Mouse (Mus musculus): ENCODE measurements around the gene Psmb4. TPM values are rescaled to one million over a fixed set of nuclear protein-coding genes. Genes with fewer than 3 reads are reported as not detected.
A peak's percentile ranks its signal among the peaks of the same experiment; 100 is the strongest.

Psmb4 gene
- polyA plus RNA-seq, 1 experiment from 2014 or later: 214 TPM

DNA sequence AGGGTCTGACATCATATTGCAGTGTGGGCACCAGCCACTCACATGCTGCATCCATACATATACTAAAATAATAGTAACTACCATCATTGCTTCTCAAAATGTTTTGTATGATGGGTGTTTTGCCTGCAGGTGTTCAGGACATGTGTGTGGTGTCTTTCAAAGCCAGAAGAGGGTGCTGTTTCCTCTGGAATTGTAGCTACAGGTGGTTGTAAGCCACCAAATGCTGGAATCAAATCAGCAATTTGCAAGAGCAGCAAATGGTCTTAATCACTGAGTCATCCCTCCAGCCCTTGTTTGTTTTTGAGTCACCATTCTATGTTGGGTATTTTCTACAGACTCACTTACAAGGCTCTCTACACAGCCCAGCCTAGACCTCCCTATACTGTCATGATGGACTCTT lies 1.8 kb upstream of the Psmb4 start:
- ATAC-seq: no peak
- Histone ChIP-seq H3K4me2 (no peak overlapping the region), H3K4me1 (peaks cover 25% of the 10 kb centered on the region), H3K9me3 (replicated peaks) (no peaks in the 10 kb centered on the region), H3K9ac (no peak overlapping the region), H3K4me3 (no peak overlapping the region), H3K36me3 (peaks cover 21% of the 10 kb centered on the region), H3K27me3 (replicated peaks) (no peaks in the 10 kb centered on the region), H3K27ac (no peak overlapping the region)

DNA sequence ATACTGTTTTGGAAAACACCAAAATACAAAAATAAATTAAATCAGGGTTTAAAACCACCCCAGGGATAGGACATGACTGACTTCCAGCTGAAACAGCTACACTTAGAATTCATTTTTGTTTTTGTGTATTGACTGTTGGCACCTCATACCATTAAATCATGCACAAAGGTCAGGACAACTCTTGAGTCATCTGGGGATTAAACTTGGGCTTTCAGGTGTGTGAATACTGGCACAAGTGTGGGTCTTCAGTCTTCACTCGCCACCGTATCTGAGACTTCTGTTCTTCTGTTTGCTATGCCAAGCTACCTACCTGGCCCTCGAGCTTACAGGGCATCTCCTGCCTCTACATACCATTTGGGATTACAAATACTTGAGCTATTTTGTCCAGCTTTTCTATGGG lies 4.2 kb downstream of the Psmb4 start:
- H3K27ac ChIP-seq: no peak overlapping the region
- no peaks in the 10 kb centered on the region for H3K9me3 ChIP-seq (replicated peaks)
- no peak overlapping the region for H3K4me2 ChIP-seq
- no peak overlapping the region for H3K4me3 ChIP-seq
- ATAC-seq: no peak
- no peaks in the 10 kb centered on the region for H3K27me3 ChIP-seq (replicated peaks)
- no peak overlapping the region for H3K9ac ChIP-seq
- 85% methylated on average over 3 of the region's 3 CpGs for WGBS (ENCODE audit: insufficient replicate concordance)
- peaks cover 82% of the 10 kb centered on the region for H3K36me3 ChIP-seq
- H3K4me1 ChIP-seq: peaks cover 25% of the 10 kb centered on the region

DNA sequence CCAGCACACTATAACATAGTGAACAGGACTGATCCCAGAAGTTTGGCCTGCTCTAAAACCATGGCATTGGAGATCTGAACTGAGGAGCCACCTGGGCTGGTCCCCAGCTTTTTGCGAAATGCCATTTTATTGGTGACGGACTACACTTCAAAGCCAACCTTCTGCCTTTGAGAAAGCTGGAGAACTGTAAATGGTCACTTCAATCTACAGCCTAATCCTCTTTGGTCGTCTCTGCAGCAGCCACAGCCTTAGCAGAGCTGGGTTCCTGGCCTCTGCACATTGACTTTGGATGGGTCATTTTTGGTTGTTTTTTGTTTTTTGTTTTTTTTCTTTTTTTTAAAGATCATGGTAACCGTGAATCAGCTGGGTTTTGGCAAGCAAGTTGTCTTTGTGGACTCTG lies 4.9 kb downstream of the Psmb4 start:
- no peaks in the 10 kb centered on the region for H3K27me3 ChIP-seq (replicated peaks)
- H3K9me3 ChIP-seq (replicated peaks): no peaks in the 10 kb centered on the region
- ATAC-seq: no peak
- no peak overlapping the region for H3K4me3 ChIP-seq
- H3K4me2 ChIP-seq: no peak overlapping the region
- peaks cover 89% of the 10 kb centered on the region for H3K36me3 ChIP-seq
- no peak overlapping the region for H3K9ac ChIP-seq
- no peak overlapping the region for H3K27ac ChIP-seq
- peaks cover 18% of the 10 kb centered on the region for H3K4me1 ChIP-seq
- WGBS (ENCODE audit: insufficient replicate concordance): 76% methylated on average over 4 of the region's 4 CpGs

DNA sequence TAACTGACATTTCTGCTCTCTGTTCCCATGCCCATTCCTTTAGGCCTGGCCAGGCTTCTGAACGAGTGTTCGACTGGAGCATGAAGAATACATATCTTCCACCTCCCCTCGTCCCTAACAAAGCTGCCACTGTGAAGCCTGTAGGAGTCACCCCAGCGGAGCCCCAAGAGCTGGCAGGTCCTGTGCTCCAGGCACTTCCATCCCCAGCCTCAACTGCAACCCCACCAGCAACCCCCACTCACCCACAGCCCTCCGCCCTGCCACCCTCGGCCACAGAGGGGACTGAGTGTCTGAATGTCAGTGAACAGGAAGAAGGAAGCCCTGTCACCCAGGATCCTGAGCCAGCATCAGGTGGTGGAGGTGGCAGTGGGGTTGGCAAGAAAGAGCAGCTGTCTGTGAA lies 8.1 kb downstream of the Psmb4 start:
- ATAC-seq: no peak
- H3K9ac ChIP-seq: no peak overlapping the region
- H3K27ac ChIP-seq: no peak overlapping the region
- H3K4me3 ChIP-seq: no peak overlapping the region
- H3K4me1 ChIP-seq: no peaks in the 10 kb centered on the region
- H3K4me2 ChIP-seq: no peak overlapping the region
- H3K9me3 ChIP-seq (replicated peaks): no peaks in the 10 kb centered on the region
- 89% methylated on average over 6 of the region's 6 CpGs for WGBS (ENCODE audit: insufficient replicate concordance)
- H3K36me3 ChIP-seq: peaks cover 100% of the 10 kb centered on the region
- no peaks in the 10 kb centered on the region for H3K27me3 ChIP-seq (replicated peaks)

DNA sequence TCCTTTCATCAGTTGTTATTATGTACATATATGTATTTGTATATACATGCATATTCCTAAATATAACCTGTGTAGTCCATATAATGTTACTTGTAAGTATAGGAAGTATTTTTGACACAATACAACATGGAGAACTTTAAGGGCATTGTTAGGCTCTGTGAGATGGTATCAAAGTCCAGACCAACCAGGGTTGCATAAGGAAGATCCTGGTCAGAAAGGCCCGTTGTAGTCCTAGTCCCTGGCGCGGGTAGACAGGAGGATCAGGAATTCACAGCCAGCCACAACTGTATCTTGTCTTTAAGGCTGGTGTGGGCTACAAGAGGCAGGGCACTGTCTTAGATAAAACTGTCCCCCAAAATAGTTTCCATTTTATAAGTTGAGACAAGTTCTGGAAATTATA lies 17.8 kb downstream of the Psmb4 start:
- 77% methylated on average over 3 of the region's 3 CpGs for WGBS (ENCODE audit: insufficient replicate concordance)
- no peak overlapping the region for H3K9ac ChIP-seq
- no peak for ATAC-seq

DNA sequence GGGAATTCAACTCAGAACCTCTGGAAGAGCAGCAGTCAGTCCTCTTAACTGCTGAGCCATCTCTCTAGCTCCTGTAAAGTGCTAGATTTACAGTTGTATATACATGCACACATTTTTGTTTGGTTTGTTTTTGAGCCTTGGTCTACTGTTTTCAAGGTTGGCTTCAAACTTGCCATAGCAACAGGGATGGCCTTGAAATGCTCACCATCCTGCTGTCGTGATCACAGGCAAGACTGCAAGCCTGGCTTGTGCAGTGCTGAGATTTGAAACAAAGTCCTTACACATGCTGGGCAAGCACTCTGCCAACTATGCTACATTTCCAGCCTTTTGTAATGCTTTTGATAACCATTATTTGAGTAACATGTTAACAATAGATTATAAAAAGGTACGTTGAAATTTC lies 27.3 kb downstream of the Psmb4 start:
- Histone ChIP-seq H3K4me1 (no peaks in the 10 kb centered on the region), H3K27me3 (replicated peaks) (no peaks in the 10 kb centered on the region), H3K9ac (no peak overlapping the region), H3K9me3 (replicated peaks) (no peaks in the 10 kb centered on the region), H3K4me2 (no peak overlapping the region), H3K36me3 (peaks cover 76% of the 10 kb centered on the region), H3K27ac (no peak overlapping the region), H3K4me3 (no peak overlapping the region)
- 75% methylated on average over 2 of the region's 2 CpGs for WGBS (ENCODE audit: insufficient replicate concordance)
- ATAC-seq: no peak

More for the DNA sequence above, 17.8 kb downstream of the Psmb4 start:
- Histone ChIP-seq H3K27ac (no peak overlapping the region), H3K4me1 (no peaks in the 10 kb centered on the region), H3K27me3 (replicated peaks) (no peaks in the 10 kb centered on the region), H3K36me3 (peaks cover 86% of the 10 kb centered on the region), H3K4me2 (no peak overlapping the region), H3K4me3 (no peak overlapping the region), H3K9me3 (replicated peaks) (no peaks in the 10 kb centered on the region)

DNA sequence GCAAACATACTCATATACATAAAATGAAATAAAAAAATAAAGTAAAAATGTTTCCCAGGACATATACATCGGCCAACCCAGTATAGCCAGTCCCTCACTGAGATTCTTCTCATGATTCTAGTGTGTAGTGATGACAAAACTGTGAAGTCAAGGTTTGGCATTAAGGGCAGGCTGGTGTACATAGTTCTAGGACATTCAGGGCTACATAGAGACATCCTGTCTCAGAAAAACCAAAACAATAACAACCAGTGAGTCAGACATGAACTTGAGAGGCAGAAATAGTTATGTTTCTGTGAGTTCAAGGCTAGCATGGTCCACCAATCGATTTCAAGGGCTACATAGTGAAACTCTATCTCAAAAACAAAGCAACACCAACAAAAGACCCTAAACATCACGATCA lies 34.5 kb downstream of the Psmb4 start:
- Histone ChIP-seq H3K27ac (no peak overlapping the region), H3K4me2 (no peak overlapping the region), H3K27me3 (replicated peaks) (no peaks in the 10 kb centered on the region), H3K4me1 (peaks cover 31% of the 10 kb centered on the region), H3K36me3 (peaks cover 32% of the 10 kb centered on the region), H3K9ac (no peak overlapping the region), H3K9me3 (replicated peaks) (no peaks in the 10 kb centered on the region), H3K4me3 (no peak overlapping the region)
- WGBS (ENCODE audit: insufficient replicate concordance): 72% methylated on average over 3 of the region's 3 CpGs
- no peak for ATAC-seq

DNA sequence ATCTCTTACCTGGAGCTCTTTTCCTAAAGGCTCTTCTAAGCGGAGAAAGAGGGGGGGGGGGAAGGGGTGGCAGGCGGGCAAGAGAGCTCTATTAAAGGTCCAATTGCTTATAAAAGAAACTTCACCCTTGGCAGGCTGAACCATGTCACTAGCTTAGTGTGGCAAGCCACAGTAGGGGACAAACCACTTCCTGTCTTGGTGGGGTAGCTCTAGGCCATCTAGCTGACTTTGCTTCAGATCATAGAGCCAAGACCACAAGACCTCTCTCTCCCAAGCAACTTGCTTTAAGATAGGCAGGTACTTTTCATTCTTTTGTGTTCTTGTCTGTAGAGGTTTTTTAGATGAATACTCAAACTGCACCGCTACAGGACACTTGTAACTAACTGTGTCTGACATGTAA lies 35.0 kb downstream of the Psmb4 start:
- WGBS (ENCODE audit: insufficient replicate concordance): 50% methylated on average over 2 of the region's 3 CpGs
- no peak overlapping the region for H3K4me2 ChIP-seq
- peaks cover 29% of the 10 kb centered on the region for H3K36me3 ChIP-seq
- H3K4me1 ChIP-seq: peaks cover 35% of the 10 kb centered on the region
- no peak overlapping the region for H3K4me3 ChIP-seq
- H3K27ac ChIP-seq: no peak overlapping the region
- no peaks in the 10 kb centered on the region for H3K9me3 ChIP-seq (replicated peaks)
- H3K27me3 ChIP-seq (replicated peaks): no peaks in the 10 kb centered on the region
- no peak overlapping the region for H3K9ac ChIP-seq
- no peak for ATAC-seq

DNA sequence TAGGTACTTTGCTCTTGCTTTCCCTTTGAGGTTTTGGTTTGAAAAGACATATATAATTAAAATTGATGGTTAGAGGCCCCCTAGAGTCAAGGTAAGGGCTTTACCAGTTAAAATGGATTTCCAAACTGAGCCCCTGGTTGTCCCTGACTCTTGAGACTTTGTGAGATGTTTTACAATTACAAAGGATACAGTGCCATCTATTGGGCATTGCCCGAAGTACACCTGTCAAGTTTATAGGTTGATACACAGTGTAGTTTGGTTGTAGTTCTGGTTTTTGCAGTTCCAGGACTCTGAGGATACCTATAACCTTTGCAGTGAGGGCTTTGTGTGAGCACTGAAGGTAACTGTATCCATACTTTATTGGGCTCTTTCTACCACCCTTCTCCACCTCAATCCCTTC lies 37.4 kb downstream of the Psmb4 start:
- H3K9ac ChIP-seq: no peak overlapping the region
- no peak for ATAC-seq
- WGBS (ENCODE audit: insufficient replicate concordance): 7% methylated on average over 1 of the region's 1 CpGs

DNA sequence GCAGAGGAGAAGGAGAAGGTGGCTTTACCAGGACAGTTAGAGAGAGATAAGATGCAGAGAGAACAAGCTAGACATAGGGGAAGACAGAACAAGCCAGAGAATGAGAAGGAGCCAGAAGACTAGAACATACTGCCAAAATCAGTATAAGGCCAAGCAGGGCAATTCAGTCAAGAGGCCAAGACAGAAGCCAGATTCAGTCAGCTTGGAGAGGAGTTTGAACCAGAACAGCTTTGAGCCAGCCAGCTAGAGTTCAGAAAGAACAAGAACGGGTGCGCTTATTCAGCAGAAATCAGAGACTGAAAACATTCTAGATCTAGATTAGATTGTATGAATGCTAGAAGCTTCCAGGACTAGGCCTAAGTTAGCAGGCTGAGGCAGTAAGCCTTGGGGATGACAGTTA lies 39.4 kb downstream of the Psmb4 start:
- Histone ChIP-seq H3K36me3 (no peaks in the 10 kb centered on the region), H3K27me3 (replicated peaks) (no peaks in the 10 kb centered on the region), H3K27ac (no peak overlapping the region), H3K4me3 (no peak overlapping the region), H3K4me2 (no peak overlapping the region), H3K9me3 (replicated peaks) (no peaks in the 10 kb centered on the region), H3K4me1 (peaks cover 50% of the 10 kb centered on the region), H3K9ac (no peak overlapping the region)
- ATAC-seq: no peak
- 79% methylated on average over 2 of the region's 2 CpGs for WGBS (ENCODE audit: insufficient replicate concordance)

More for the DNA sequence above, 37.4 kb downstream of the Psmb4 start:
- H3K27me3 ChIP-seq (replicated peaks): no peaks in the 10 kb centered on the region
- H3K4me1 ChIP-seq: peaks cover 44% of the 10 kb centered on the region
- H3K9me3 ChIP-seq (replicated peaks): no peaks in the 10 kb centered on the region
- H3K36me3 ChIP-seq: peaks cover 10% of the 10 kb centered on the region
- no peak overlapping the region for H3K4me3 ChIP-seq
- no peak overlapping the region for H3K27ac ChIP-seq
- H3K4me2 ChIP-seq: no peak overlapping the region

DNA sequence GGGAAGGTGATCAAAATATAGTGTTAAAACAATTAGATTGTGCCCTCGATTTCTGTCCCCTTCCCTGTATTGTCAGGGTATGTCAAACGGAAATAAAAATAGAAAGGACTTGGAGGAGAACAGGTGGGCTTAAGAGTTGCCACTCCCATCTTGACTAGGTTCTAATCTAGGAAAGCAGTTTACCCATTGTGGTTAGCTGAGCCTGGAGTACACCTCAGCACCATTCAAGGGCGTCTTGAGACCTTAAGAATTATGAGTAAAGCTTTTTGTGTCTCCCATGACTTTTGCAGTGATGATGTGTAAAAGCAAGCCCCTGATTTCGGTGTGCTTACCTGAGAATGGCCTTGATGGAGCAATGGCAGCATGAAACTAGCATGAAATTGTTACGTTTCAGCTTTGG lies 47.7 kb downstream of the Psmb4 start:
- no peak for ATAC-seq
- H3K27me3 ChIP-seq (replicated peaks): no peaks in the 10 kb centered on the region
- WGBS (ENCODE audit: insufficient replicate concordance): 53% methylated on average over 5 of the region's 5 CpGs
- H3K4me3 ChIP-seq: peak overlapping the region; percentile 86; the same call in 1 of the 2 replicates
- peak overlapping the region; percentile 90 for H3K4me2 ChIP-seq
- no peaks in the 10 kb centered on the region for H3K9me3 ChIP-seq (replicated peaks)
- no peak overlapping the region for H3K9ac ChIP-seq
- H3K27ac ChIP-seq: no peak overlapping the region
- no peaks in the 10 kb centered on the region for H3K36me3 ChIP-seq
- H3K4me1 ChIP-seq: peaks cover 35% of the 10 kb centered on the region

DNA sequence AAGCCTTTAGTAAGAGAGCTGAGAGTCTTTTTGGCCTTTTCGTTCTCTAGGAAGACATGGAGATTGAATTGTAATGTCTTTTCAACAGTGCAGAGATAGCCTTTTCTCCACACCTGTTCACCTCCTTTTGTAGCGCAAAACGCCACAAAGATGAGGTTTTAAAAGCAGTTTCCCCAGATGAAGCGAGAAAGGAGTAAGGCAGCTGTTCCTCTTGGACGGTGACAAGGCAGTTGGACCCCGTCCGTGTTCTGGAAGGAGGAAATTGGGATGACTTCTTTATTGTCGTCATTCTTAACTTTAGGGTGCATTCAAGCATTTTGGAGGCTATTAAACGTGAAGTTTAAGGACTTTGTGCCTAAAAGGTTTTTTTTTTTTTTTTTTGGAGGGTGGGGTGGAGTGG lies 48.1 kb downstream of the Psmb4 start:
- ATAC-seq: no peak
- Histone ChIP-seq H3K4me2 (peak overlapping the region; percentile 90), H3K4me3 (peak overlapping the region; percentile 86), H3K9me3 (replicated peaks) (no peaks in the 10 kb centered on the region), H3K27me3 (replicated peaks) (no peaks in the 10 kb centered on the region), H3K4me1 (peaks cover 31% of the 10 kb centered on the region), H3K9ac (peak overlapping the region; percentile 89), H3K36me3 (no peaks in the 10 kb centered on the region), H3K27ac (peak overlapping the region; percentile 88)
- 22% methylated on average over 9 of the region's 9 CpGs for WGBS (ENCODE audit: insufficient replicate concordance)

DNA sequence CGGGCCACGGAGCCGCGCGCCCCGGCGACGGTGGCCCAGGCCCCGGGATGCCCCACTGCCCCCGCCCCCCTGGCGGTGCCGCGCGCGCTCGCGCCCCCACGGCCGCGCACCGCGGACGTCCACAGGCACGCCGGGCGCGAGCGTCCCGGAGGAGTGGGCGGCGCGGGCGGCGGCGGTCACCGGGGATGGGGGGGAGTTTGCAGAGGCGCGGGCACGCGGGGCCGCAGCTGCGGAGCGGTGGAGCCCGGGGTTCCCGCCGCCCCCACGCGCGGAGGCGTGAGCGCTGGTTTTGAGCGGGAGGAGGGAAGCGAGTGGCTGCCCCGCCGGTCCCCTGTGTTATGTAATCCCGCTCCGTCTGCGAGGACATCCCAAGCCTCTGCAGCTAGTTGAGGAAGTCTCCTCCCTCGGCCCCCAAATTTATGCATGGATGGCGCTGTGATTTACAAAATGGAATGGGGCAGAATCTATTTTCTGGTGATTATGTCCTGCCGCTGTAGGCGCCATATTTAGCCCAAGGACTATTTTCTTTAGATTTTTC lies 48.7 kb downstream of the Psmb4 start:
- peaks cover 29% of the 10 kb centered on the region for H3K4me1 ChIP-seq
- ATAC-seq: peak; percentile 46
- H3K9me3 ChIP-seq (replicated peaks): no peaks in the 10 kb centered on the region
- H3K27ac ChIP-seq: peak overlapping the region; percentile 88
- no peaks in the 10 kb centered on the region for H3K36me3 ChIP-seq
- no peaks in the 10 kb centered on the region for H3K27me3 ChIP-seq (replicated peaks)
- under 1% methylated on average over 61 of the region's 62 CpGs for WGBS (ENCODE audit: insufficient replicate concordance)
- peak overlapping the region; percentile 86 for H3K4me3 ChIP-seq
- H3K4me2 ChIP-seq: peak overlapping the region; percentile 90
- peak overlapping the region; percentile 89 for H3K9ac ChIP-seq
